Mouse (Mus musculus) gastrocnemius, adult 2 months (tissue): ENCODE results near the gene Papolg. TPM values are rescaled to one million over a fixed set of nuclear protein-coding genes. Genes with fewer than 3 reads are reported as not detected.

ENCODE experiments used
- DNase-seq: peaks from one replicate; pipeline ENCODE4 v3.0.0; 2022
- H3K27ac ChIP-seq: fragments of 200-600 bp; 2 replicates; pipeline ENCODE4 v1.8.1; 2022; ENCODE audit warnings: mild to moderate bottlenecking
- H3K4me3 ChIP-seq: fragments of 200-600 bp; 2 replicates; pipeline ENCODE4 v1.8.1; 2022; ENCODE audit warnings: mild to moderate bottlenecking, moderate library complexity
- CTCF ChIP-seq: fragments of 200-600 bp; IDR thresholded peaks from 2 replicates; pipeline ENCODE4 v1.8.1; 2022; ENCODE audit warnings: antibody characterized with exemption, mild to moderate bottlenecking, moderate library complexity
- intact Hi-C: fragments of 180-260 bp; cut with DNase I; formaldehyde crosslinking; loops from one replicate; pipeline ENCODE4 v1.15.1; 2025
- total RNA-seq, 2 experiments: library from RNA; stranded (reverse); gene quantifications; 2 replicates each; pipeline ENCODE4 v1.2.3; 2021

Papolg gene
- total RNA-seq, 2 experiments from 2014 or later = 4.7 TPM

DNA sequence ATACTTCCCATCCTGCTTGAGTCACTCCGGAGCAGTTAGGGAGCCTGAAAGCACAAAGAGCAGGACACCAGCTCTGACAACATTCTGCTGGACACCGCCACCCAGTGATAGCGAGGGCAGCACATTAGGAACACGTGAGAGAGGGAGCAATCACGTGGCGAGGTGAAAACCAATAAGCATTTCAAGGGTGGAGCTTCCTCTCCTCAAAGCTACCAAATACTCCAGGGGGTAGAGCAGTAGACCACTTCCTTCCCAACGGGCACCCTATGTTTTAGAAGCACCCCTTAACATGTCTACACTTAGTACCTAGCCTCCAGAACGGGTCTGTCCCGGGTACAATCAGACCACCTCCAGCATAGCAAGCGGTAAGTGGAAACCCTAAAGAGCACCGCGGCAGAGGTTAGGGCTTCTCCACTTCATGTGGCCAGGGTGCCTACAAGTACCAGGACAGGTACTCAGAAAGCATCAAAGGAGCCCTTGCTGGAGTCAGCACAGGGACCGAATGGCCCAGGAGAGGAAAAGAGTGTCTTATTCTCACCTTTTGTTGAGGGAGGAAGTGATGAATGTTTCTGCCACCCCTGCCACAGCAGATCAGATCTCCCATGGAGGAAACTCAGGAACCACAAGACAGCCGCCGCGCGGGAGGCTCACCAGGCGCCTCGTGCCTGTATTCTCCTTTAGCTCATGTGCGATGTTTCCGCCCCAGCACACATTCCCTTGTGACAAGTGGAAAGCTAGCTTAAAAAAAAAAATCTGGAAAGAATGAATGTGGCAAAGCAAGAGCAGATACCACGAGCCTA, 48.8 kb downstream of the Papolg start:
- TF ChIP-seq CTCF = no peak
- DNase-seq = no peak
- intact Hi-C loops = no loop called here
- no peak overlapping the region for H3K4me3 ChIP-seq
- no peak overlapping the region for H3K27ac ChIP-seq

DNA sequence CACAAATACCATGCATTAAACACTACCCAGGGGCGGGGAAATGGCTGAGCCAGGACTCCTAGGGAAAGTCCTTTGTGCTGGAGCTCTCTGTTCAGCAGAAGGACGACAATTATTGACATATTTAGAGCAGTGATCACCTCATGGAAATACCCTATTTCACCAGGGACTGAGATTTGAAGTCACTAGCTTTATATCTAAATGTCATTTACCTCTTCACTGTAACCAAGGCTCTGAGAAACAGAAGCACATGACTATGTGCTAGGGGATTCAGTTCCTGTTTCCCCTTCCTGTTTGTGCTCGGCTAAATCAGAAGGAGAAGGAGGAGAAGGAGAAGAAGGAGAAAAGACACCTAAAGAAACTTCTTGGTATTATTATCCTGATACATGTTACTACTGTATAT, 71.8 kb downstream of the Papolg start:
- no peak for DNase-seq
- Histone ChIP-seq H3K27ac (no peak overlapping the region), H3K4me3 (no peak overlapping the region)
- intact Hi-C loops = no loop called here
- TF ChIP-seq CTCF = no peak

GRCm38 (mm10) chr11:23821652-23822051, 73.4 kb downstream of the Papolg start:
- intact Hi-C loops = no loop called here
- Histone ChIP-seq H3K4me3 (no peak overlapping the region), H3K27ac (no peak overlapping the region)
- DNase-seq = no peak
- TF ChIP-seq CTCF = no peak

DNA sequence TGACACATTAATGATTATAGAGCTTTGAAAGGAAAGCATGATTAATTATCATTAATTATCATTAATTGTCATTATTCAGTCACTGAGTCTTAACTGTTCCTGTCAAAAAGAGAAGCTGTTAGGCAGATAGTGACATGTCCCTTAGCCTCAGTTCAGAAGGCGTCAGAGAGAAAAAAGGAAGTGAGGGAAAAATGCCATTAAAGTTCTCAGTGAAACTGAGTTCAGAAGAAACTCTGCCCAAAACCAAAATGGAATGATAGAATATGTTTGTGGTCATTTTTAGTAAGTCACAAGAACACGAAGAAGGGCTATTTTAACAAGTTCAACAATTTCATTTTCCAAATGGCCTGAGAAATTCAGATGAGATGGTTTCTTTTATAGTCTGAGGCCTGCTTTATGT, 74.1 kb downstream of the Papolg start:
- intact Hi-C loops = no loop called here
- no peak for DNase-seq
- Histone ChIP-seq H3K27ac (no peak overlapping the region), H3K4me3 (no peak overlapping the region)
- no peak for TF ChIP-seq CTCF

DNA sequence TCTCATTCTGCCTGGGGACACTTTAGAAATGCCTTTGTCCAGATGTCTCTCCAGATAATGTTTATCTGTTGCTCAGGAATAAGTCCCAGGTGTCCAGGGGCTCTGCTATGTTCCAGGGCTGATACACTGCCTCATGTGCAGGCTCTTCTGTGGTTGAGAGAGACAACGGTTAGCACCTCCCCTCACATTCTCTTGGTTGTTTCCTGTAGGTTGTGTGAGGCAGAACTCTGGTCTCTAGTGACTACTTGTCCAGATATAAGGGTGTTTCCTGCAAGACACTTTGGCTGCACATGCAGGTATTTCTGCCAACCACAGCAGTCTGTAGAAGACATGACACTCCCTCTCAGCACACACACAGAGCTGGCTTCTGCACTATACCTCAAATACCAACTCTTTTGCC, 76.3 kb downstream of the Papolg start:
- intact Hi-C loops = no loop called here
- TF ChIP-seq CTCF = no peak
- H3K27ac ChIP-seq = no peak overlapping the region
- no peak overlapping the region for H3K4me3 ChIP-seq
- DNase-seq = no peak

Other genes with a start within 250 kb of the Papolg start
- gene Pus10, start 229.6 kb downstream of the Papolg start, total RNA-seq = 10 to 100 TPM; 15.5 to 16.9 TPM
- gene Pex13, start 229.3 kb downstream of the Papolg start, total RNA-seq = 10 to 100 TPM; 19.6 to 27.0 TPM
- gene Rel, start 124.3 kb downstream of the Papolg start, total RNA-seq = 1 to 10 TPM; 3.1 to 3.8 TPM
- gene A830031A19Rik, start 179.8 kb upstream of the Papolg start, total RNA-seq = not detected
- not detected for gene Bcl11a, start 182.8 kb upstream of the Papolg start, total RNA-seq